Mouse (Mus musculus) lung, embryonic 16.5 days (tissue): ENCODE data around the gene Babam2. TPM values are rescaled to one million over a fixed set of nuclear protein-coding genes. Genes with fewer than 3 reads are reported as not detected.

Source experiments
- ATAC-seq: fragments of 200-750 bp; cut with Nextera tagmentation; 2 replicates; pipeline ENCODE4 v1.8.0; 2017; ENCODE audit warnings: low read depth, mild to moderate bottlenecking, moderate library complexity
- H3K27ac ChIP-seq: fragments of 300-500 bp; sonication (generic); 2 replicates; pipeline ENCODE4 v1.5.1; 2014; ENCODE audit warnings: mild to moderate bottlenecking, control low read depth, low read length
- H3K27me3 ChIP-seq: fragments of 300-500 bp; sonication (generic); 2 replicates; pipeline ENCODE4 v1.6.1; 2014; ENCODE audit warnings: low read depth, low read length, mixed read lengths; ENCODE audit not compliant: control insufficient read depth, insufficient read depth
- H3K36me3 ChIP-seq: fragments of 300-500 bp; sonication (generic); 2 replicates; pipeline ENCODE4 v1.6.1; 2014; ENCODE audit warnings: low read length; ENCODE audit not compliant: control insufficient read depth, insufficient read depth
- H3K4me1 ChIP-seq: fragments of 300-500 bp; sonication (generic); replicated peaks from 2 replicates; pipeline ENCODE4 v1.6.1; 2014; ENCODE audit warnings: low read length, mixed read lengths; ENCODE audit not compliant: control insufficient read depth, insufficient read depth
- H3K4me2 ChIP-seq: fragments of 300-500 bp; sonication (generic); 2 replicates; pipeline ENCODE4 v1.6.1; 2014; ENCODE audit warnings: low read depth, low read length, control low read depth
- H3K4me3 ChIP-seq: fragments of 300-500 bp; sonication (generic); 2 replicates; pipeline ENCODE4 v1.5.1; 2014; ENCODE audit warnings: mild to moderate bottlenecking, low read length, control low read depth
- H3K9ac ChIP-seq: fragments of 300-500 bp; sonication (generic); 2 replicates; pipeline ENCODE4 v1.6.1; 2014; ENCODE audit warnings: low read length, control low read depth
- H3K9me3 ChIP-seq: fragments of 300-500 bp; sonication (generic); 2 replicates; pipeline ENCODE4 v1.6.1; 2016; ENCODE audit warnings: low read length; ENCODE audit not compliant: control insufficient read depth
- WGBS: fragments of 180-500 bp; shearing (Covaris S2); extraction: QIAGEN DNeasy Blood & Tissue Kit; methylation state at CpG from one replicate; pipeline ENCODE4 v1.1.7; 2014; 5-methylcytosine and 5-hydroxymethylcytosine counted together
- polyA plus RNA-seq: library from polyadenylated mRNA; unstranded; fragments of >200 nt; fragmentation: Nextera tagmentation; extraction: Ambion mirVana; gene quantifications from 2 replicates; pipeline ENCODE4 v1.2.1, GENCODE M21; 2015

Babam2 gene
- polyA plus RNA-seq, 1 experiment from 2014 or later, result 51.9 TPM

- H3K9me3 ChIP-seq, result no peaks in the 10 kb centered on the region
- peaks cover 4% of the 10 kb centered on the region for H3K4me1 ChIP-seq
- H3K9ac ChIP-seq, result no peak overlapping the region
- H3K4me3 ChIP-seq, result no peak overlapping the region
- H3K27ac ChIP-seq, result no peak overlapping the region
- no peaks in the 10 kb centered on the region for H3K36me3 ChIP-seq
- no peak for ATAC-seq
- WGBS, result 79% methylated on average over 2 of the region's 2 CpGs
- no peaks in the 10 kb centered on the region for H3K27me3 ChIP-seq
- H3K4me2 ChIP-seq, result no peak overlapping the region
Measured at GRCm38 (mm10) chr5:31907959-31908358, 210.5 kb downstream of the Babam2 start.

GRCm38 (mm10) chr5:31908818-31909217 lies 211.3 kb downstream of the Babam2 start:
- H3K27ac ChIP-seq, result no peak overlapping the region
- H3K9me3 ChIP-seq, result no peaks in the 10 kb centered on the region
- ATAC-seq, result no peak
- peaks cover 4% of the 10 kb centered on the region for H3K4me1 ChIP-seq
- H3K4me2 ChIP-seq, result no peak overlapping the region
- no peaks in the 10 kb centered on the region for H3K36me3 ChIP-seq
- no peaks in the 10 kb centered on the region for H3K27me3 ChIP-seq
- H3K4me3 ChIP-seq, result no peak overlapping the region
- H3K9ac ChIP-seq, result no peak overlapping the region
- 93% methylated on average over 2 of the region's 2 CpGs for WGBS

- no peaks in the 10 kb centered on the region for H3K9me3 ChIP-seq
- H3K9ac ChIP-seq, result no peak overlapping the region
- H3K4me3 ChIP-seq, result no peak overlapping the region
- H3K27me3 ChIP-seq, result no peaks in the 10 kb centered on the region
- H3K27ac ChIP-seq, result no peak overlapping the region
- H3K36me3 ChIP-seq, result no peaks in the 10 kb centered on the region
- peaks cover 6% of the 10 kb centered on the region; the same call in 1 of the 2 replicates for H3K4me1 ChIP-seq
- ATAC-seq, result peak; percentile 43; the same call in 1 of the 2 replicates
- H3K4me2 ChIP-seq, result no peak overlapping the region
- WGBS, result 68% methylated on average over 7 of the region's 7 CpGs
Measured at GRCm38 (mm10) chr5:31916241-31916640, 218.8 kb downstream of the Babam2 start.

GRCm38 (mm10) chr5:31918566-31918965 lies 221.1 kb downstream of the Babam2 start:
- no peaks in the 10 kb centered on the region for H3K9me3 ChIP-seq
- no peak for ATAC-seq
- H3K27me3 ChIP-seq, result no peaks in the 10 kb centered on the region
- H3K4me1 ChIP-seq, result peaks cover 6% of the 10 kb centered on the region; the same call in 1 of the 2 replicates
- 87% methylated on average over 4 of the region's 4 CpGs for WGBS
- no peak overlapping the region for H3K4me2 ChIP-seq
- H3K27ac ChIP-seq, result no peak overlapping the region
- no peak overlapping the region for H3K9ac ChIP-seq
- no peak overlapping the region for H3K4me3 ChIP-seq
- H3K36me3 ChIP-seq, result no peaks in the 10 kb centered on the region

GRCm38 (mm10) chr5:31920129-31920528 lies 222.6 kb downstream of the Babam2 start:
- ATAC-seq, result no peak
- Histone ChIP-seq H3K27ac (no peak overlapping the region), H3K4me1 (peaks cover 6% of the 10 kb centered on the region; the same call in 1 of the 2 replicates), H3K4me2 (no peak overlapping the region), H3K9ac (no peak overlapping the region), H3K27me3 (no peaks in the 10 kb centered on the region), H3K36me3 (no peaks in the 10 kb centered on the region), H3K9me3 (no peaks in the 10 kb centered on the region), H3K4me3 (no peak overlapping the region)

GRCm38 (mm10) chr5:31920890-31921289 lies 223.4 kb downstream of the Babam2 start:
- Histone ChIP-seq H3K9me3 (no peaks in the 10 kb centered on the region), H3K36me3 (no peaks in the 10 kb centered on the region), H3K4me1 (peaks cover 6% of the 10 kb centered on the region; the same call in 1 of the 2 replicates), H3K4me3 (no peak overlapping the region), H3K27me3 (no peaks in the 10 kb centered on the region), H3K9ac (no peak overlapping the region), H3K4me2 (no peak overlapping the region), H3K27ac (no peak overlapping the region)
- WGBS, result 24% methylated on average over 1 of the region's 1 CpGs
- ATAC-seq, result no peak

- Histone ChIP-seq H3K4me2 (no peak overlapping the region), H3K36me3 (no peaks in the 10 kb centered on the region), H3K4me3 (no peak overlapping the region), H3K4me1 (peaks cover 6% of the 10 kb centered on the region; the same call in 1 of the 2 replicates), H3K27me3 (no peaks in the 10 kb centered on the region), H3K9me3 (no peaks in the 10 kb centered on the region), H3K27ac (no peak overlapping the region), H3K9ac (no peak overlapping the region)
- no peak for ATAC-seq
Measured at GRCm38 (mm10) chr5:31924075-31924474, 226.6 kb downstream of the Babam2 start.

GRCm38 (mm10) chr5:31926551-31926950 lies 229.1 kb downstream of the Babam2 start:
- H3K9me3 ChIP-seq, result no peaks in the 10 kb centered on the region
- H3K4me2 ChIP-seq, result no peak overlapping the region
- no peak overlapping the region for H3K9ac ChIP-seq
- WGBS, result 90% methylated on average over 1 of the region's 1 CpGs
- ATAC-seq, result no peak
- no peak overlapping the region for H3K27ac ChIP-seq
- peaks cover 13% of the 10 kb centered on the region for H3K4me1 ChIP-seq
- no peaks in the 10 kb centered on the region for H3K27me3 ChIP-seq
- no peak overlapping the region for H3K4me3 ChIP-seq
- no peaks in the 10 kb centered on the region for H3K36me3 ChIP-seq

- Histone ChIP-seq H3K4me2 (no peak overlapping the region), H3K27ac (no peak overlapping the region), H3K27me3 (no peaks in the 10 kb centered on the region), H3K9me3 (no peaks in the 10 kb centered on the region), H3K4me1 (peaks cover 18% of the 10 kb centered on the region), H3K4me3 (no peak overlapping the region), H3K9ac (no peak overlapping the region), H3K36me3 (no peaks in the 10 kb centered on the region)
- WGBS, result 73% methylated on average over 7 of the region's 7 CpGs
- ATAC-seq, result no peak
Measured at GRCm38 (mm10) chr5:31929007-31929406, 231.5 kb downstream of the Babam2 start.

GRCm38 (mm10) chr5:31931127-31931625 lies 233.7 kb downstream of the Babam2 start:
- Histone ChIP-seq H3K4me3 (no peak overlapping the region), H3K4me1 (peaks cover 18% of the 10 kb centered on the region)
- peak; percentile 76 for ATAC-seq

More at GRCm38 (mm10) chr5:31931127-31931625, 233.7 kb downstream of the Babam2 start:
- 50% methylated on average over 8 of the region's 8 CpGs for WGBS
- no peaks in the 10 kb centered on the region for H3K27me3 ChIP-seq
- H3K9ac ChIP-seq, result no peak overlapping the region
- no peaks in the 10 kb centered on the region for H3K36me3 ChIP-seq
- H3K27ac ChIP-seq, result peak overlapping the region; percentile 71
- H3K9me3 ChIP-seq, result no peaks in the 10 kb centered on the region
- H3K4me2 ChIP-seq, result no peak overlapping the region
